Mouse (Mus musculus) ES-E14 (cell line): Measurements from ENCODE around the gene Ipcef1. TPM values are rescaled to one million over a fixed set of nuclear protein-coding genes. Genes with fewer than 3 reads are reported as not detected.

Experiments
- DNase-seq: peaks from one replicate; pipeline ENCODE4 v3.0.0-alpha.2; 2013; ENCODE audit warnings: low read depth, low spot score
- H3K27ac ChIP-seq: 2 replicates; pipeline ENCODE4 v1.5.1; 2012; ENCODE audit warnings: low read depth, mild to moderate bottlenecking, low read length, moderate library complexity, mixed read lengths; ENCODE audit not compliant: poor library complexity, insufficient read depth, severe bottlenecking
- H3K36me3 ChIP-seq: 2 replicates; pipeline ENCODE4 v1.6.1; 2012; ENCODE audit warnings: mild to moderate bottlenecking, low read length, moderate library complexity, mixed read lengths; ENCODE audit not compliant: control insufficient read depth, poor library complexity, insufficient read depth, severe bottlenecking
- H3K4me1 ChIP-seq, 2 experiments: fragments of 150-350 bp in 1 of 2; sonication (generic) in 1 of 2; 2 replicates each; pipeline ENCODE4 v1.6.1; 2012; ENCODE audit warnings: low read length in 2 of 2, mild to moderate bottlenecking in 1 of 2, mixed read lengths in 1 of 2; ENCODE audit not compliant: control insufficient read depth in 2 of 2, insufficient read depth in 2 of 2, poor library complexity in 1 of 2
- H3K4me3 ChIP-seq, 2 experiments: fragments of 150-350 bp in 1 of 2; sonication (generic) in 1 of 2; 2 replicates each; pipeline ENCODE4 v1.5.1; 2012; ENCODE audit warnings: low read length in 2 of 2, low read depth in 1 of 2, mild to moderate bottlenecking in 1 of 2, mixed read lengths in 1 of 2; ENCODE audit not compliant: insufficient read depth in 1 of 2, poor library complexity in 1 of 2, severe bottlenecking in 1 of 2
- H3K9ac ChIP-seq: 2 replicates; pipeline ENCODE4 v1.6.1; 2012; ENCODE audit warnings: low read depth, mild to moderate bottlenecking, low read length, mixed read lengths; ENCODE audit not compliant: poor library complexity, insufficient read depth, severe bottlenecking
- H3K9me3 ChIP-seq: fragments of 150-350 bp; sonication (generic); 2 replicates; pipeline ENCODE4 v1.6.1; 2012; ENCODE audit warnings: low read depth, mild to moderate bottlenecking, low read length; ENCODE audit not compliant: control insufficient read depth, insufficient read depth
- CHD2 ChIP-seq: IDR thresholded peaks from 2 replicates; pipeline ENCODE4 v1.6.1; 2014; ENCODE audit warnings: mild to moderate bottlenecking, low read depth, low read length, inconsistent platforms
- HCFC1 ChIP-seq: IDR thresholded peaks from 2 replicates; pipeline ENCODE4 v1.6.1; 2012; ENCODE audit warnings: low read length, inconsistent platforms, borderline replicate concordance; ENCODE audit not compliant: insufficient read depth
- MAFK ChIP-seq: IDR thresholded peaks from 2 replicates; pipeline ENCODE4 v1.6.1; 2014; ENCODE audit warnings: mild to moderate bottlenecking, low read depth, low read length, inconsistent platforms; ENCODE audit not compliant: insufficient read depth
- ZC3H11A ChIP-seq: IDR thresholded peaks from 2 replicates; pipeline ENCODE4 v1.6.1; 2012; ENCODE audit warnings: low read depth, mild to moderate bottlenecking, inconsistent platforms, low read length, borderline replicate concordance
- ZNF384 ChIP-seq: IDR thresholded peaks from 2 replicates; pipeline ENCODE4 v1.6.1; 2012; ENCODE audit warnings: low read depth, low read length, inconsistent platforms
- in situ Hi-C, 2 experiments: fragments of 600-800 bp; cut with MboI; formaldehyde crosslinking; loops; one replicate each; pipeline ENCODE4 v1.15.1; 2025; ENCODE audit warnings: low sequenced_read_pairs in 2 of 2, inconsistent platforms in 1 of 2; ENCODE audit not compliant: unreplicated experiment in 2 of 2
- total RNA-seq: library from RNA; depleted of rRNA; stranded (reverse); fragments of 300-350 nt; gene quantifications from 2 replicates; pipeline ENCODE4 v1.2.3, GENCODE M21; 2012; rRNA removed

The Ipcef1 gene
- total RNA-seq, 1 experiment: 0.13 TPM

GRCm38 (mm10) chr10:6848162-6848754 is 204.0 kb downstream of the Ipcef1 start:
- Histone ChIP-seq H3K36me3 (no peaks in the 10 kb centered on the region), H3K9me3 (no peaks in the 10 kb centered on the region), H3K27ac (no peak overlapping the region), H3K4me3 (no peak overlapping the region), H3K4me1 (no peaks in the 10 kb centered on the region), H3K9ac (no peak overlapping the region)
- in situ Hi-C loops: no loop called here
- no peak for DNase-seq
- TF ChIP-seq CHD2 (no peak), ZC3H11A (no peak), MAFK (no peak), HCFC1 (no peak), ZNF384 (no peak)

GRCm38 (mm10) chr10:6846283-6846682 is 206.0 kb downstream of the Ipcef1 start:
- Histone ChIP-seq H3K27ac (no peak overlapping the region), H3K4me3 (no peak overlapping the region), H3K36me3 (no peaks in the 10 kb centered on the region), H3K9ac (no peak overlapping the region), H3K4me1 (no peaks in the 10 kb centered on the region), H3K9me3 (no peaks in the 10 kb centered on the region)
- DNase-seq: no peak
- in situ Hi-C loops: no loop called here
- no peak for TF ChIP-seq CHD2
- no peak for TF ChIP-seq MAFK
- TF ChIP-seq ZC3H11A: no peak
- no peak for TF ChIP-seq ZNF384
- TF ChIP-seq HCFC1: no peak

- no peaks in the 10 kb centered on the region for H3K4me1 ChIP-seq
- DNase-seq: no peak
- in situ Hi-C loops: no loop called here
- no peak for TF ChIP-seq MAFK
- TF ChIP-seq CHD2: no peak
- TF ChIP-seq ZC3H11A: no peak
- TF ChIP-seq ZNF384: no peak
- no peaks in the 10 kb centered on the region for H3K36me3 ChIP-seq
- H3K9ac ChIP-seq: no peak overlapping the region
- no peaks in the 10 kb centered on the region for H3K9me3 ChIP-seq
- H3K27ac ChIP-seq: no peak overlapping the region
- no peak overlapping the region for H3K4me3 ChIP-seq
Observed at GRCm38 (mm10) chr10:6842225-6842624, 210.1 kb downstream of the Ipcef1 start.

Other genes with a start within 250 kb of the Ipcef1 start
- 4.5 and 5.4 TPM in 2 replicates for gene Cnksr3, start 159.8 kb upstream of the Ipcef1 start, total RNA-seq